Mouse (Mus musculus): Measurements from ENCODE around the gene Gm20696. TPM values are rescaled to one million over a fixed set of nuclear protein-coding genes. Genes with fewer than 3 reads are reported as not detected.

Gene Gm20696
- 2.3 and 3.0 TPM in 2 replicates for polyA plus RNA-seq (2012; rRNA removed)

DNA sequence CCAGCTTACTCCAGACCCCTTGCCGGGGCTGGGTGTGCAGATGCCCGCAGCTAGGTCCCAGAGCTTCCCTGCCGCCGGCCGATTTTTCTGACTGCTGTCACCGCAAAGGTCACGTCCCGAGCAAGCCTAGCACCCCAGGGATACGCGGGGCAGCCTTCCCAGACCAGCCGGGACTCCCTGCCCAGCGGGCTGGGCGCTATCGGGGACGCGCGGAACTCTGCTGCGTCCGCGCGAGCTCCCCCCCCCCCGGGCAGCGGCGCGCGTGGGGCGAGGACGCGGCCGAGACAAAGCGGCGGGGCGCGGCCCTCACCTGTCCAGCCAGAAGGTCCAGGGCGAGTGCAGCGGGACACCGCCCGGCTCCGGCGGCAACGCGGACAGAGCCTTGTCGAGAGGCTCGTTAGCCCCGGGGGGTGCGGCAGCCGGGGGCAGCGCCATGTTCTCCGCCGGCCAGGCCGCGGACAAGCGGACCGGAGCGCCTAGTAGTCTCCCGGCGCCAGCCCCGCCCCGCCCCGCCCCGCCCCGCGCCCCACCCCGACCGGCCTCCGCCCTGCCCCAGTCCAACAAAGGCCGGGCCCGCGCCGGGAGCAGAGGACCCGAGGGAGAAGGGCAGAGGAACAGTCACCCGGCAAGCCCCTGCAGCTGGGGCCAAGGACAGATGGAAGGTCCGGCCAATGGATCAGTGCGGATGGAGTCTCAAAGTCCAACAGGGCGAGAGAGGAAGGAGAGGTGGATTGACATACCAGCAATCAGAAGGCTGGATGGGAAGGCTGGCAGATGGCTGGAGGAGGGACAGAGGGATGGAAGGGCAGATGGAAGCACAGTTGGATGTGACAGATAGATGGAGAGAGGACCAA lies at the start of gene Gm20696, which contains the start of gene Eif4e3:
Gene Gm20696, minus strand, starts transcription at position 480 of the 854 bp plus-strand sequence.
Gene Eif4e3, minus strand, starts transcription at position 454 of the 854 bp plus-strand sequence.
- TF ChIP-seq POLR2A (IDR thresholded peaks at IDR 0.05; ENCODE audit: extremely low read depth, insufficient read depth, low read length) = 0 out of 2 replicates have a peak, but pooled peaks have one; percentile 8
- no peak for TF ChIP-seq CTCF (IDR thresholded peaks at IDR 0.05; ENCODE audit: extremely low read depth, insufficient read depth, low read length)
- H3K4me1 ChIP-seq (ENCODE audit: control insufficient read depth, insufficient read depth, low read length) = peaks cover 12% of the 10 kb centered on the region
- H3K27ac ChIP-seq (ENCODE audit: insufficient read depth, low read length) = 0 out of 2 replicates have a peak within 1 kb of the TSS, but pooled peaks have one; percentile 43
- H3K4me3 ChIP-seq (ENCODE audit: insufficient read depth, low read length) = peak within 1 kb of the TSS; percentile 42

DNA sequence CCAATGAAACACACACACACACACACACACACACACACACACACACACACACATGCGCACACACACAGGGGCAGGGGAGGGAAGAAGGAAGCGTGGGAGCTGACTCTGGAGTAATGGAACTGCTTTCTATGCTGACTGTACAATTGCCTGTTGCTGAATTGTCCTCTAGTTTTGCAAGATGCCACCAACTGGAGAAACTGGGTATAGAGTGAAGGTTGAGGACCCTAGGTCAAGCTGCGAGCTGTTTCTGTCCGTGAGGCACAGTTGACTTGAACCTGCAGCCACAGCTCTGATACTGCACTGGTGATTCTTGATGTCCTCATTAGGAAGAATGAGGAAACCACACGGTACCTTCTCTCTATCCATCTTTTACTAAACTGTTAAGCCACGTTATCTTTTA lies 49.3 kb upstream of the Gm20696 start:
- no peaks in the 10 kb centered on the region for H3K4me1 ChIP-seq (ENCODE audit: control insufficient read depth, insufficient read depth, low read length)
- H3K27ac ChIP-seq (ENCODE audit: insufficient read depth, low read length) = no peak overlapping the region
- TF ChIP-seq CTCF (IDR thresholded peaks at IDR 0.05; ENCODE audit: extremely low read depth, insufficient read depth, low read length) = no peak
- no peak for TF ChIP-seq POLR2A (IDR thresholded peaks at IDR 0.05; ENCODE audit: extremely low read depth, insufficient read depth, low read length)
- no peak overlapping the region for H3K4me3 ChIP-seq (ENCODE audit: insufficient read depth, low read length)

DNA sequence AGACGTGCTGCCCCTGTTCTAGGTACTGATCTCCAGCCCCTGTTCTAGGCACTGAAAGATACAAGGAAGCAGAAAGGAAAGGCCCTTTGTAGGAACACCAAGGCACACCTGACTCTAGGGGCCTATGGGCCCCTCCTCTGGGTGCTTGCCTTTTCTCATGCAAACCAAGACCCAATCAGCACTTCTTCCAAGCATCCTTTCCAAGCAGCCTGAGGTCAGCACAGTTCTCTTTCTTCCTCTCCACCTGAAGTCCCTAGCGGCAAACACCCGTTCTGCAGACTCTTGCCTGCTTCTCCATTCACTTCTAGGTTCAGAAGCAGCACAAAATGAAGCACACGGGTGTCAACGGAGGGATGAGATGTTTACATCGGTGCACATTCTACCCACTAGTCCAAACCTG lies 48.6 kb upstream of the Gm20696 start:
- TF ChIP-seq CTCF (IDR thresholded peaks at IDR 0.05; ENCODE audit: extremely low read depth, insufficient read depth, low read length) (no peak), POLR2A (IDR thresholded peaks at IDR 0.05; ENCODE audit: extremely low read depth, insufficient read depth, low read length) (no peak)
- H3K4me1 ChIP-seq (ENCODE audit: control insufficient read depth, insufficient read depth, low read length) = no peaks in the 10 kb centered on the region
- no peak overlapping the region for H3K27ac ChIP-seq (ENCODE audit: insufficient read depth, low read length)
- no peak overlapping the region for H3K4me3 ChIP-seq (ENCODE audit: insufficient read depth, low read length)

GRCm38 (mm10) chr6:99713256-99713655 lies 46.7 kb upstream of the Gm20696 start:
- H3K4me1 ChIP-seq (ENCODE audit: control insufficient read depth, insufficient read depth, low read length) = no peaks in the 10 kb centered on the region
- TF ChIP-seq POLR2A (IDR thresholded peaks at IDR 0.05; ENCODE audit: extremely low read depth, insufficient read depth, low read length) (no peak), CTCF (IDR thresholded peaks at IDR 0.05; ENCODE audit: extremely low read depth, insufficient read depth, low read length) (no peak)
- H3K27ac ChIP-seq (ENCODE audit: insufficient read depth, low read length) = no peak overlapping the region
- H3K4me3 ChIP-seq (ENCODE audit: insufficient read depth, low read length) = no peak overlapping the region

- Histone ChIP-seq H3K4me3 (ENCODE audit: insufficient read depth, low read length) (no peak overlapping the region), H3K4me1 (ENCODE audit: control insufficient read depth, insufficient read depth, low read length) (no peaks in the 10 kb centered on the region), H3K27ac (ENCODE audit: insufficient read depth, low read length) (no peak overlapping the region)
- TF ChIP-seq POLR2A (IDR thresholded peaks at IDR 0.05; ENCODE audit: extremely low read depth, insufficient read depth, low read length) (no peak), CTCF (IDR thresholded peaks at IDR 0.05; ENCODE audit: extremely low read depth, insufficient read depth, low read length) (no peak)
These were observed 45.0 kb upstream of the Gm20696 start for GRCm38 (mm10) chr6:99711576-99712101.

- no peaks in the 10 kb centered on the region for H3K4me1 ChIP-seq (ENCODE audit: control insufficient read depth, insufficient read depth, low read length)
- H3K4me3 ChIP-seq (ENCODE audit: insufficient read depth, low read length) = no peak overlapping the region
- TF ChIP-seq CTCF (IDR thresholded peaks at IDR 0.05; ENCODE audit: extremely low read depth, insufficient read depth, low read length) = no peak
- H3K27ac ChIP-seq (ENCODE audit: insufficient read depth, low read length) = no peak overlapping the region
These were observed 33.9 kb upstream of the Gm20696 start for GRCm38 (mm10) chr6:99700484-99700883.

DNA sequence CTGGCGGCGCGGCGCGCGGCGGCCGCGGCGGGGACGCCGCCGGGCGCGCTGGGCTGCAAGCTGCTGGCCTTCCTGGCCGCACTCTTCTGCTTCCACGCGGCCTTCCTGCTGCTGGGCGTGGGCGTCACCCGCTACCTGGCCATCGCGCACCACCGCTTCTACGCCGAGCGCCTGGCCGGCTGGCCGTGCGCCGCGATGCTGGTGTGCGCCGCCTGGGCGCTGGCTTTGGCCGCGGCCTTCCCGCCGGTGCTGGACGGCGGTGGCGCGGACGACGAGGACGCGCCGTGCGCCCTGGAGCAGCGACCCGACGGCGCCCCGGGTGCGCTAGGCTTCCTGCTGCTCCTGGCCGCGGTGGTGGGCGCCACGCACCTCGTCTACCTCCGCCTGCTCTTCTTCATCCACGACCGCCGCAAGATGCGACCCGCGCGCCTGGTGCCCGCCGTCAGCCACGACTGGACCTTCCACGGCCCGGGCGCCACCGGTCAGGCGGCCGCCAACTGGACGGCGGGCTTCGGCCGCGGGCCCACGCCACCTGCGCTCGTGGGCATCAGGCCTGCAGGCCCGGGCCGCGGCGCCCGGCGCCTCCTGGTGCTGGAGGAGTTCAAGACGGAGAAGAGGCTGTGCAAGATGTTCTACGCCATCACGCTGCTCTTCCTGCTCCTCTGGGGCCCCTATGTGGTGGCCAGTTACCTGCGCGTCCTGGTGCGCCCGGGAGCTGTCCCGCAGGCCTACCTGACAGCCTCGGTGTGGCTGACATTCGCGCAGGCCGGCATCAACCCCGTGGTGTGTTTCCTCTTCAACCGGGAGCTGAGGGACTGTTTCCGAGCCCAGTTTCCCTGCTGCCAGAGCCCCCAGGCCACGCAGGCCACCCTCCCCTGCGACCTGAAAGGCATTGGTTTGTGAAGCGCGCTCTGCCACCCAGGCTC lies 26.6 kb upstream of the Gm20696 start:
- Histone ChIP-seq H3K27ac (ENCODE audit: insufficient read depth, low read length) (peak overlapping the region; percentile 96), H3K4me3 (ENCODE audit: insufficient read depth, low read length) (peak overlapping the region; percentile 63), H3K4me1 (ENCODE audit: control insufficient read depth, insufficient read depth, low read length) (peaks cover 3% of the 10 kb centered on the region; the same call in 1 of the 2 replicates)
- TF ChIP-seq POLR2A (IDR thresholded peaks at IDR 0.05; ENCODE audit: extremely low read depth, insufficient read depth, low read length) (0 out of 2 replicates have a peak, but pooled peaks have one; percentile 1), CTCF (IDR thresholded peaks at IDR 0.05; ENCODE audit: extremely low read depth, insufficient read depth, low read length) (no peak)

GRCm38 (mm10) chr6:99692206-99692915 lies 25.8 kb upstream of the Gm20696 start, which contains the start of gene Gpr27:
TSS of gene Gpr27 (plus strand) at chr6:99692679.
- TF ChIP-seq CTCF (IDR thresholded peaks at IDR 0.05; ENCODE audit: extremely low read depth, insufficient read depth, low read length) (no peak), POLR2A (IDR thresholded peaks at IDR 0.05; ENCODE audit: extremely low read depth, insufficient read depth, low read length) (0 out of 2 replicates have a peak, but pooled peaks have one; percentile 13)
- Histone ChIP-seq H3K4me1 (ENCODE audit: control insufficient read depth, insufficient read depth, low read length) (peaks cover 3% of the 10 kb centered on the region; the same call in 1 of the 2 replicates), H3K4me3 (ENCODE audit: insufficient read depth, low read length) (peak within 1 kb of the TSS; percentile 63), H3K27ac (ENCODE audit: insufficient read depth, low read length) (peak within 1 kb of the TSS; percentile 96)
